Mouse (Mus musculus) WW6 (cell line): ENCODE data around the gene Pnn.
A peak's percentile ranks its signal among the peaks of the same experiment; 100 is the strongest.
"Not testable (repeated sequence)": the region's sequence is repeated elsewhere in the genome, so short reads cannot be mapped to it uniquely, and the experiment has no call there.

Experiments used
- DNase-seq: peaks from one replicate; pipeline ENCODE4 v3.0.0-alpha.2; 2013; ENCODE audit warnings: low read depth, low spot score

Pnn gene

GRCm38 (mm10) chr12:59066448-59067077, at the start of gene Pnn:
Gene Pnn (plus strand): TSS chr12:59066884.
- peak; percentile 91 for DNase-seq

GRCm38 (mm10) chr12:59017970-59018369, 48.7 kb upstream of the Pnn start:
- DNase-seq, result no peak

- DNase-seq, result no peak
These were observed 46.8 kb upstream of the Pnn start for GRCm38 (mm10) chr12:59019891-59020290.

GRCm38 (mm10) chr12:59021306-59021705, 45.4 kb upstream of the Pnn start:
- DNase-seq, result no peak

- peak; percentile 24 for DNase-seq
These were observed 34.6 kb upstream of the Pnn start for GRCm38 (mm10) chr12:59032101-59032500.

GRCm38 (mm10) chr12:59039162-59039970, 27.3 kb upstream of the Pnn start:
- DNase-seq, result peak; percentile 39

- DNase-seq, result peak; percentile 89
These were observed 26.5 kb upstream of the Pnn start for GRCm38 (mm10) chr12:59039971-59040844.

- no peak for DNase-seq
These were observed 25.8 kb upstream of the Pnn start for GRCm38 (mm10) chr12:59040851-59041250.

- no peak for DNase-seq
These were observed 14.2 kb upstream of the Pnn start for GRCm38 (mm10) chr12:59052470-59052869.

- no peak for DNase-seq
These were observed 13.5 kb upstream of the Pnn start for GRCm38 (mm10) chr12:59053166-59053565.

- no peak for DNase-seq
These were observed 12.7 kb upstream of the Pnn start for GRCm38 (mm10) chr12:59053976-59054375.

GRCm38 (mm10) chr12:59055196-59055850, 11.4 kb upstream of the Pnn start:
- DNase-seq, result no peak

- no peak for DNase-seq
These were observed 10.5 kb upstream of the Pnn start for GRCm38 (mm10) chr12:59056222-59056621.

- DNase-seq, result not testable (repeated sequence)
These were observed 8.4 kb upstream of the Pnn start for GRCm38 (mm10) chr12:59058242-59058641.

GRCm38 (mm10) chr12:59060322-59060721, 6.4 kb upstream of the Pnn start:
- DNase-seq, result no peak

- no peak for DNase-seq
These were observed 5.6 kb upstream of the Pnn start, which contains the start of gene Trappc6b for GRCm38 (mm10) chr12:59060993-59061595. Gene Trappc6b (minus strand): TSS chr12:59061472.

- DNase-seq, result no peak
These were observed 1.8 kb upstream of the Pnn start for GRCm38 (mm10) chr12:59064837-59065236.

- DNase-seq, result no peak
These were observed 908 bp upstream of the Pnn start for GRCm38 (mm10) chr12:59065776-59066175.

GRCm38 (mm10) chr12:59067095-59067494, 411 bp downstream of the Pnn start:
- DNase-seq, result no peak

GRCm38 (mm10) chr12:59068791-59069190, 2.1 kb downstream of the Pnn start:
- DNase-seq, result no peak

- DNase-seq, result no peak
These were observed 5.6 kb downstream of the Pnn start for GRCm38 (mm10) chr12:59072286-59072685.
